Mouse (Mus musculus) cortical plate, adult 2 months (tissue): Measurements from ENCODE around the gene Irak2.

ENCODE experiments used
- CTCF ChIP-seq: fragments of 200-500 bp; IDR thresholded peaks from 2 replicates; pipeline ENCODE4 v1.5.1; 2011; ENCODE audit warnings: mild to moderate bottlenecking, control low read depth, low read length; ENCODE audit not compliant: insufficient read depth; ENCODE audit errors: extremely low read depth
- POLR2A ChIP-seq: fragments of 200-500 bp; IDR thresholded peaks from 2 replicates; pipeline ENCODE4 v1.6.1; 2011; ENCODE audit warnings: mild to moderate bottlenecking, low read length, control low read depth; ENCODE audit not compliant: insufficient read depth; ENCODE audit errors: extremely low read depth

DNA sequence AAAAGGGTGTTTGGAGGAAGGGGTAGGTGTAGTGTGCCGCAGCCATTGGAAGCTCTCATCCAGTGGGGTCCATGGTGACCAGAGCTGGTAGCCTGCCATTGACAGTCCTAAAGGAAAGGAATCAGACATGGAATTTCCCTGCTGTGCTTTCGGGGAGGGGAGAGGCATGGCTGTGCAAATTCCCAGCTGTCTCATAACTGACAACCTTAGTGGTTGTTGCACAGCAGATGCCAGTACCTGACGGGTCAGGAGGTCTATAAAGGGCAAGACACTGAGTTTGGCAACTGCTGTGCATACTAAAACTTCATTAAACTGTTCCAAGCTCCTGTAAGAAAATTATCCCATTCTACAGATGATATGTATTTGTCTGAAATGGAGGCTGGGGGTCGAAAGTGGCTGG is 40.3 kb upstream of the Irak2 start:
- TF ChIP-seq CTCF (no peak), POLR2A (no peak)
